Mouse (Mus musculus) lung, embryonic 16.5 days (tissue): ENCODE measurements at regions not wholly inside any gene's neighbourhood (a gene's known extent, or its start where the extent isn't known, plus 50 kb on each side); places are given as distances from the start of the nearest gene placed in this dataset.

ENCODE experiments used
- ATAC-seq: fragments of 200-750 bp; cut with Nextera tagmentation; 2 replicates; pipeline ENCODE4 v1.8.0; 2017; ENCODE audit warnings: low read depth, mild to moderate bottlenecking, moderate library complexity
- H3K27ac ChIP-seq: fragments of 300-500 bp; sonication (generic); 2 replicates; pipeline ENCODE4 v1.5.1; 2014; ENCODE audit warnings: mild to moderate bottlenecking, control low read depth, low read length
- H3K27me3 ChIP-seq: fragments of 300-500 bp; sonication (generic); 2 replicates; pipeline ENCODE4 v1.6.1; 2014; ENCODE audit warnings: low read depth, low read length, mixed read lengths; ENCODE audit not compliant: control insufficient read depth, insufficient read depth
- H3K36me3 ChIP-seq: fragments of 300-500 bp; sonication (generic); 2 replicates; pipeline ENCODE4 v1.6.1; 2014; ENCODE audit warnings: low read length; ENCODE audit not compliant: control insufficient read depth, insufficient read depth
- H3K4me1 ChIP-seq: fragments of 300-500 bp; sonication (generic); replicated peaks from 2 replicates; pipeline ENCODE4 v1.6.1; 2014; ENCODE audit warnings: low read length, mixed read lengths; ENCODE audit not compliant: control insufficient read depth, insufficient read depth
- H3K4me2 ChIP-seq: fragments of 300-500 bp; sonication (generic); 2 replicates; pipeline ENCODE4 v1.6.1; 2014; ENCODE audit warnings: low read depth, low read length, control low read depth
- H3K4me3 ChIP-seq: fragments of 300-500 bp; sonication (generic); 2 replicates; pipeline ENCODE4 v1.5.1; 2014; ENCODE audit warnings: mild to moderate bottlenecking, low read length, control low read depth
- H3K9ac ChIP-seq: fragments of 300-500 bp; sonication (generic); 2 replicates; pipeline ENCODE4 v1.6.1; 2014; ENCODE audit warnings: low read length, control low read depth
- H3K9me3 ChIP-seq: fragments of 300-500 bp; sonication (generic); 2 replicates; pipeline ENCODE4 v1.6.1; 2016; ENCODE audit warnings: low read length; ENCODE audit not compliant: control insufficient read depth
- WGBS: fragments of 180-500 bp; shearing (Covaris S2); extraction: QIAGEN DNeasy Blood & Tissue Kit; methylation state at CpG from one replicate; pipeline ENCODE4 v1.1.7; 2014; 5-methylcytosine and 5-hydroxymethylcytosine counted together

DNA sequence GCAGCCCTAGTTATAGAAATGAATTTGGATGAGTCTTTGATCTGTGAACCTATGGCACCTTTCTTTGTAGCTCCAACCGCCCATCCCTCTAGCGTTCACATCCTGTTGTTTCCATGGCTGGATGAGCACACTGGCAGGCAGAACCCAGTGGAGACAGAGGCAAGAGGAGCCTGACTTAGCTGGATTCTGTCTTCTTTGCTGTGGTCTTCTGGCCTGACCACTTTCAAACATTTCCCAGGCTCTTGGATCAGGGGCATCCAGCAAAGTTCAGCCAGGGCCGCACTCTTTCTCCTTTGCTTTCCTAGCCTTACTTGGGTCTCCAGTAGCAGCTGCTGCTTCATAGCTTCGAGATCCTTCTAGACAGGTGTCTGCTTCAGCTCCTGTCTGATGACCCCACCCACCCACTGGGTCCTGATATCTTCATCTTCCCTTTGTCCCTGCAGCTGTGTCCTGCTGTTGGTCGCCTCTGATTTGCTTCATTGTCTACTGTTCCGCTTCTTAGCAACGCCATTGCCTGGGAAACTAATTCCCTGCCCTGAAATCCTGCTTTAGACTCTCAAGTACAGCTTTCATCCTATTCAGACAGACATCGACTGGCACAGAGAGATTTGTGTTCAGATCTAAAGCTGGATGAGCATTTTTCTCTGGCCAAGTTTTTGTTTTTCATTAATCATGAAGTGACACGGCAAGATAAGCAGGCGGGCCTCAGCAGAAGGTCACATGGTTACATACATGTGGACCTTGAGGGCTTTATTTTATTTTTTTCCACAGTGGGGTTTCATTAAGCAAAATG is 153.6 kb upstream of the Tnp1 start:
- no peaks in the 10 kb centered on the region for H3K36me3 ChIP-seq
- no peak overlapping the region for H3K4me3 ChIP-seq
- WGBS, result 40% methylated on average over 10 of the region's 10 CpGs
- H3K9ac ChIP-seq, result no peak overlapping the region
- no peak overlapping the region for H3K27ac ChIP-seq
- peaks cover 7% of the 10 kb centered on the region; the same call in 1 of the 2 replicates for H3K4me1 ChIP-seq
- H3K27me3 ChIP-seq, result no peaks in the 10 kb centered on the region
- no peak overlapping the region for H3K4me2 ChIP-seq
- no peak for ATAC-seq
- H3K9me3 ChIP-seq, result peaks cover 7% of the 10 kb centered on the region

DNA sequence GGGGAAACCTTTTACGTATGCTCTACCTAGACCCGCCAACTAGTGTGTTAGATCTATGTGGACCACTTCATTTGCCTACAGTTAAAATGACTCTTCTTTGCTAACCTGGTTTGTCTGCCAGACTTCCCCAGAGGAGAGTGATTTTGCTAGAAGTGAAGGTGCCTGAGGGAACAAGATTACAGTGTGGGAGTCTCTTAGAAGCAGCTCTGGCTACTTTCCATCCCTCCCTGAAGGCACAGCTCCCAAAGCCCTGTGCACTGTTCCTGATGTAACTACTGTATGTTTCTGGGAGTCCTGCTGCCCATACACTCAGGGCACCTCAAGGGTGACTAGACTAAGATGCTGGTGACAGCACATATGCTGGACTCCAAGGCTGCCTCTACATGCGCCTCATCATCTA is 144.5 kb upstream of the Tnp1 start:
- Histone ChIP-seq H3K4me1 (no peaks in the 10 kb centered on the region), H3K9me3 (no peaks in the 10 kb centered on the region), H3K4me2 (no peak overlapping the region), H3K27ac (no peak overlapping the region), H3K9ac (no peak overlapping the region), H3K36me3 (no peaks in the 10 kb centered on the region), H3K27me3 (no peaks in the 10 kb centered on the region), H3K4me3 (no peak overlapping the region)
- no peak for ATAC-seq
- 93% methylated on average over 3 of the region's 3 CpGs for WGBS

DNA sequence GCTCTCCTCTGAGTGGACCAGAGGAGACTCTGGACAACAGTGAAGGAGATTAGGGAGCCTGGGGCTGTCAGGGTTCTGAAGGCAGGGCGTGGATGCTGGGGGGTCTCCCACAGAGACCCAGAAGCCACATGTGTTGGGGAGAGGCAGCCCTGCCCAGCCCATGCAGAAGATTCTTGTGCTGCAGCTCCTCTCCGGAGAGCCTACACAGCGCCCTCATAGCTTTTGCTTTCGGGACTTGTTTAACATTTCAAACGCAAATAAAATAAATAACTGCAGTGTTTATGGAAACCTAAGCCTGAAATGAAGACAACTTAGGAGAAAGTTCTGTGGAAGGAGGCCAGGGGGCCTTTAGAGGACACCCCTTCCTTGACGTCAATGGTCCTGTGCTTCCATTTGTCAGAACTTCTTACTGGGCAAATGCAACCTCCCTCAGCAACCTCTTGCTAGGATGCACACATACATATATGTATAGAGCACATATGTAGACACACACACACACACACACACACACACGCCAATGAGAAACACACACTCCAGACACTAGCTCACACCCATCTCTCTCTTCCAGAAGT is 143.8 kb upstream of the Tnp1 start:
- no peaks in the 10 kb centered on the region for H3K36me3 ChIP-seq
- H3K4me2 ChIP-seq, result no peak overlapping the region
- 48% methylated on average over 7 of the region's 7 CpGs for WGBS
- H3K9me3 ChIP-seq, result no peaks in the 10 kb centered on the region
- H3K9ac ChIP-seq, result no peak overlapping the region
- no peaks in the 10 kb centered on the region for H3K4me1 ChIP-seq
- no peak overlapping the region for H3K27ac ChIP-seq
- peak; percentile 64; the same call in 1 of the 2 replicates for ATAC-seq
- H3K4me3 ChIP-seq, result no peak overlapping the region
- no peaks in the 10 kb centered on the region for H3K27me3 ChIP-seq

DNA sequence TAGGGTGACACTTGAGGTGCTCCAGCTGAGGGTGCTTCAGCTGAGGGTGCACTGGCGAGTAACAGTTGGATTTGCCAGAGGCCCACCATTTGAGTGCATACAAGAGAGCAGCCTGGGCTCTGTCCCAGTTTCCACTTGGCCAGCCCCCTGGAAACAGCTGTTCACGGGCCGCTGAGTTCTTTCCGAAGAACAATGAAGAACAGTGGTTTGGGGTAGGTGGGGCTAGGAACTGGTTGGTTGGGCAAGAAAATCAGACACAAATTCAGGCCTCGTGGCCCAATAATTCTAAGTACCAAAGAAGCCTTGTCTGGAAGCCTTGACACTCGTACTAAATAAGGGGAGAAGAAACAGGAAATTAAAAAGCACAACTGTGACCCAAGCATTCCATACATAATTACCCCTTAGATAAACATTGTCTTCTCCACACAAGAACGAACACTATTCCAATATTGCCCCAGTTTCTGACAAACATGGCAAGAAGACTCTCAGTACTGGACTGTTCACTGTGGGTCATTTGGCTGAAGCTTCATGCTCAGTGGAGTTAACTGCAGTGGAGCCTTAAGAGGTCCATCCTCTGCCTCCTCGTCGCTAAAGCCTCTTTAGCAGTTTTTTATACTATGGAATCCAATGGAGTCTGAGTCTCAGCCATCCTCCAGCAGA is 137.9 kb upstream of the Tnp1 start:
- Histone ChIP-seq H3K27me3 (no peaks in the 10 kb centered on the region), H3K27ac (peak overlapping the region; percentile 34; the same call in 1 of the 2 replicates), H3K9ac (no peak overlapping the region), H3K4me3 (no peak overlapping the region), H3K4me1 (peaks cover 11% of the 10 kb centered on the region), H3K4me2 (no peak overlapping the region), H3K9me3 (no peaks in the 10 kb centered on the region), H3K36me3 (no peaks in the 10 kb centered on the region)
- 22% methylated on average over 9 of the region's 9 CpGs for WGBS
- ATAC-seq, result peak; percentile 94

DNA sequence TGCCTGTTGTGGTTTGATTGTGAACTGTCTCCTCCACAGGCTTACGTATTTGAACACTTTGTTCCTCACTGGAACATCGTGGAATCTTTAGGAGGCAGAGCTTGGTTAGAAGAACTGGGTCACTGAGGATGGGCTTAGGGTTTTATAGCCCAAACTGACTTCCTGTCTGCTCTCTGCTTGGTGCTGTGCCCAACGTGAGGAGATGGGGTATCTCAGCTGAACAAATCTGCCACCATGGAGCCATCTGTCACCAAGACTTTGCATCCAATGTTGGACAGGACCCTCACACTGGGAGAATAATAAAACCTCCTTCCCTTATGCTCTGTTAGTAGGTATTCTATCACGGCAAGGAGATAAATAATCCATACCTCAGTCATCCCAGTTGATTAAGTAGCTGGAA is 134.2 kb upstream of the Tnp1 start:
- Histone ChIP-seq H3K4me1 (peaks cover 11% of the 10 kb centered on the region), H3K4me3 (no peak overlapping the region), H3K4me2 (no peak overlapping the region), H3K27me3 (no peaks in the 10 kb centered on the region), H3K27ac (no peak overlapping the region), H3K36me3 (no peaks in the 10 kb centered on the region), H3K9me3 (no peaks in the 10 kb centered on the region), H3K9ac (no peak overlapping the region)
- 78% methylated on average over 4 of the region's 4 CpGs for WGBS
- no peak for ATAC-seq

DNA sequence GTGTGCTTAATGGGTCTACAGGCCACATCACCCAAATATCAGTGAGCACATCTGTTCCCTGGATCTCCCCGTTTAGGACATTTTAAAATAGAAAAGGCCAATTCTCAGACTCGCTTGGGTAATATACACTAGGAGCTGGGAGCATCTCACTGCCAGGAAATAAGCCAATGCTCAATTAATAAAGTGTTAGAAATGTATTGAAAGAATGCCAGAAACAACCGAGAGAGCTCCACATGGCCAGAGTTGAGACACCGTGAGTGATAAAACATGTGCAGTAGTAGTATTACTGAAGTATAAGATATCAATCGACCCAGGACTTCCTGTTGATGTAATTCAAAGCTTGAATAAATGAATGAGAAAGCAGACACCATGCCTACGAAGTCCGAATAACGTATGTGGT is 127.1 kb upstream of the Tnp1 start:
- Histone ChIP-seq H3K4me3 (no peak overlapping the region), H3K4me1 (peaks cover 11% of the 10 kb centered on the region), H3K27me3 (no peaks in the 10 kb centered on the region), H3K36me3 (no peaks in the 10 kb centered on the region), H3K4me2 (no peak overlapping the region), H3K9ac (no peak overlapping the region), H3K9me3 (no peaks in the 10 kb centered on the region), H3K27ac (no peak overlapping the region)
- peak; percentile 41; the same call in 1 of the 2 replicates for ATAC-seq
- WGBS, result 50% methylated on average over 8 of the region's 8 CpGs

DNA sequence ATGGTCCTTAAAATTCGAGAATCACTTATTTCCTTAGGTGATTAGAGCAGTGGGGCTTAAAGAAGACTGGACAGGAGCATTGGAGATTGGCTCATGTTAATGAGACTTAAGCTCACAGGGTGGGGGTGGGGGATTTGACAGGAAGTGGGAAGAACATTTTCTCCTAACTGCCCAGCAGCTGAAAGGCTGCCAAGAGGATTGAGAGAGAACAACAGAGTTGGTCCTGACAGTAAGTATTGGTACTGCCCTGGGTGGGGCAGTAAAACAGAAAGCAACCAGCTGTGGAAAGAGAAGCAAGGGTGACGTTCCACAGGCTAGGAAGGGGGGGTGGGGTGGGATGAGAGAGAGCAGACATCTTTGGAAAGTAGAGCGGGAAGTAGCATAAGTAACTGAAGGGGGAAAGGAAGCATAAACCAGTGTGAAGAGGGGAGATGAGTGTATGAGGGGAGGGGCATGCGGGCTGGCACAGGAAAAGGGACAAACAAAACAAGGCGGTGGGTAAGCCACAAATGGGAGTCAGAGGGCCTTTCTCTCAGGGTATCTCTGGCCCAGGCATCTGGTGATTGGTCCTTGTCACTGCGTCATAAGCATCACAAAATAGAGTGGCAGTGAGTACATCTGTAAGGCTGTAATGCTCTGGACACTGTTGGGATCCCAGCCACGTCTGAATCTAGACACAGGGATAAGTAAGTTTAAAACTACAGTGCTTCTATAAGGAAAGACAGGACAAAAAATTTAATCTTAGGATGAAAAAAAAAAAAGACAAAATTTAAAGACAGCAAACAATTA is 125.0 kb upstream of the Tnp1 start:
- Histone ChIP-seq H3K36me3 (no peaks in the 10 kb centered on the region), H3K27ac (no peak overlapping the region), H3K9ac (no peak overlapping the region), H3K4me1 (peaks cover 11% of the 10 kb centered on the region), H3K4me2 (peak overlapping the region; percentile 14; the same call in 1 of the 2 replicates), H3K9me3 (no peaks in the 10 kb centered on the region), H3K27me3 (no peaks in the 10 kb centered on the region), H3K4me3 (no peak overlapping the region)
- WGBS, result 47% methylated on average over 7 of the region's 7 CpGs
- ATAC-seq, result peak; percentile 79

DNA sequence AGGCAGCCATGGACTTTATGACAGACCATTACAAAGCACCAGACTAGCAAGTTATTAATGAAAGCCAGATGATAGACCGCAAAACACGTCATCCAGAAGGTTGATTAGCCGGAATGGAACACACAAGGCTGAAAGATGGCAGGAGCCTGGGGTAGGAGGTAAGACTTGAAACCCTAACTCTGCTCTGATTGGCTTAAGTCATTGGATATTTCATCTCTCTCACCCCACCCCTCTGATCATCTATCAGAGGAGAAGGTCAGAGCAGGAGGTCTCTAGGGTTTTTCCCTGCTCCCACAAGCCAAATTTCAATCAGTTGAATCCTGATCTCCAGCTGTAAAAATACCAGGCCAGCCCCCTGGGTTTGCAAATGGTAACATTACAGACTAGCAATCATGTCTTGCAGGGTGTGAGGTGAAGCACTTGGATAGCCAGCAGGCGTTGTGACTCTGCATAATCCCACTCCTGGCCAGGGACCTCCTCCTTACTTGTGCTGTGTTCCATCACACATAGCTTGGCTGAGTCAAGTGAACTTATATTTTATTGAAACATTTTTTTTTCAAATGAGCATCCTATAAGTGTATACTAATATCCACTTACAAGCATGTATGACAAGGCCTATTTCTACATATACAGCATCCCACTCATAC is 114.6 kb upstream of the Tnp1 start:
- WGBS, result 92% methylated on average over 4 of the region's 4 CpGs
- ATAC-seq, result no peak
- no peak overlapping the region for H3K4me3 ChIP-seq

More for the DNA sequence above, 114.6 kb upstream of the Tnp1 start:
- H3K27me3 ChIP-seq, result no peaks in the 10 kb centered on the region
- H3K4me2 ChIP-seq, result no peak overlapping the region
- no peak overlapping the region for H3K27ac ChIP-seq
- no peaks in the 10 kb centered on the region for H3K9me3 ChIP-seq
- H3K4me1 ChIP-seq, result no peaks in the 10 kb centered on the region
- no peaks in the 10 kb centered on the region for H3K36me3 ChIP-seq
- no peak overlapping the region for H3K9ac ChIP-seq
